Mouse (Mus musculus) cerebellum, adult 11-12 months (tissue): ENCODE results near the gene Crebrf.
A peak's percentile ranks its signal among the peaks of the same experiment; 100 is the strongest.

Experiments
- DNase-seq: peaks from one replicate; pipeline ENCODE4 v3.0.0; 2022

The Crebrf gene

DNA sequence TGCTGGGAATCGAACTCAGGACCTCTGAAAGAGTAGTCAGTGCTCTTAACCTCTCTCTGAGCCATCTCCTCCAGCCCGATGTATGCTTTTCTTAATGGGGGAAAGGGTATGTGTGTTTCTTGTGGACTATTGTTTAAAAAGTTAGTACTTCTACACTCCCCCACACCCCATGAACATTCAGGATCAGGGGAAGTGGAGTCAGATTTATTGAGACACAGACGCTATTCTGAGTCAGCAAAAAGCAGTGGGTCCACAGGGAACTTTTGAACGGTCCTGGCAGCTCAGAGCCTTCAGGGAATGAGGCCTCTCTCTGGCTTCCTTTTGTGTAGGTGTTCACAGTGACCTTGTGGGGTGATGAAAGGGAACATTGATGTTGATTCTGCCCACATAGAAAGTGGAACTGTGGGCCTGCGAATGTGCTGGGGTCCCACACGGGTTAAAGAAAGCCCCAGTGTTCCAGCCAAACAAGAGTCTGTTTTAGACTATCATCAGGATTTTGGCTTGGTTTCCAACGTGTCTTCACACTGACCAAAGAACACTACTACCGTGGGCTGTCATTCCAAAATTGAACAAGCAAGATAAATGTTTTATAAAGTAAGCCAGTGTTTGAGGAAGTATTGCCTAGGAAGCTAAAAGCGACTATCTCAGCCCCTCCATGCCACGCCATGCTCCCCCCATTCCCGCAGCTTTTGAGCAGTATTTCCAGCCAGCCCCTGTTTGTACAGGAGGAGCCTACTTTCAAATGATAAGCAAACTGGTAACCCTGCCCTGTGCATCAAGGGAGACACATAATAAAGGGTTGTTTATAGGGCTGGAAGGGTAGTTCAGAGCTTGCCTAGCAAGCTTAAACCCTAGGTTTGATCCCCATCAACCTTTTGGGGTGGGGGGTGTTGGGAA, 9.7 kb upstream of the Crebrf start:
- DNase-seq: no peak

DNA sequence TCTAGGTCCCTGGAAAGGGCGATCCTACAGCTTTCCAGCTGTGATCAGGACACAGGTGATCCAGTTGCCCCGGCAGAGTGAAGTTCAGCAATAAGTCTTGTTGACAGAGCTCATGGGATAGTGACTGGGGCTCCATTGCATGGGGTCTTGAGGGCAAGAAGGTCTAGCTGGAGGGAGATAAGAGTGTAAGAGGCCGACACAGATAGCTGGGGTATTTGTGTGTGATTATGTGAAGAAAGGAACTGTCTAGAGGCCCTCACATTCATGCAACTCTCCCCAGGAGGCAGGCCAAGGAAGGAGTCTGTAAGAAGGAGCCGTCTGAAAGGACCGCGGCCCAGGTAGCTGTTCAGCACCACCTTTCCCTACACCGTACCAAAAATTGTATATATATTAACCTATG, 8.4 kb upstream of the Crebrf start:
- no peak for DNase-seq

DNA sequence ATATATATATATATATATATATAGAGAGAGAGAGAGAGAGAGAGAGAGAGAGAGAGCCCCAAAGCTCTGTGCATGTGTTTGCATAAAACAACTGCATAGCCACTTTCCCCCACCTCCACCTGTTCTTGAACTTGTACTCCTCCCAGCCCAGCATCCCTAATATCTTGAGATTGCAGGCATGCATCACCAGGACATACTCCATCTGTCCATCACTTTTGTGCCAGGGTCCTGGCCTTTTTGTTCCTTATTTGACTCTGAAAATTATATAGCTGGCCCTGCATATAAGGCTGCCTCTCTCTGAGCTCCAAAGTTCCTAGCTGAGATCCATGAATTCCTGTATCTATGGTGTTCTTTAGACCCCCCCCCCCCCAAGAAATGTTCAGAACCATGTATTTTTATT, 7.0 kb upstream of the Crebrf start:
- peak; percentile 65 for DNase-seq

GRCm38 (mm10) chr17:26708993-26709590, 6.4 kb upstream of the Crebrf start:
- DNase-seq: no peak

GRCm38 (mm10) chr17:26710049-26710448, 5.4 kb upstream of the Crebrf start:
- no peak for DNase-seq

DNA sequence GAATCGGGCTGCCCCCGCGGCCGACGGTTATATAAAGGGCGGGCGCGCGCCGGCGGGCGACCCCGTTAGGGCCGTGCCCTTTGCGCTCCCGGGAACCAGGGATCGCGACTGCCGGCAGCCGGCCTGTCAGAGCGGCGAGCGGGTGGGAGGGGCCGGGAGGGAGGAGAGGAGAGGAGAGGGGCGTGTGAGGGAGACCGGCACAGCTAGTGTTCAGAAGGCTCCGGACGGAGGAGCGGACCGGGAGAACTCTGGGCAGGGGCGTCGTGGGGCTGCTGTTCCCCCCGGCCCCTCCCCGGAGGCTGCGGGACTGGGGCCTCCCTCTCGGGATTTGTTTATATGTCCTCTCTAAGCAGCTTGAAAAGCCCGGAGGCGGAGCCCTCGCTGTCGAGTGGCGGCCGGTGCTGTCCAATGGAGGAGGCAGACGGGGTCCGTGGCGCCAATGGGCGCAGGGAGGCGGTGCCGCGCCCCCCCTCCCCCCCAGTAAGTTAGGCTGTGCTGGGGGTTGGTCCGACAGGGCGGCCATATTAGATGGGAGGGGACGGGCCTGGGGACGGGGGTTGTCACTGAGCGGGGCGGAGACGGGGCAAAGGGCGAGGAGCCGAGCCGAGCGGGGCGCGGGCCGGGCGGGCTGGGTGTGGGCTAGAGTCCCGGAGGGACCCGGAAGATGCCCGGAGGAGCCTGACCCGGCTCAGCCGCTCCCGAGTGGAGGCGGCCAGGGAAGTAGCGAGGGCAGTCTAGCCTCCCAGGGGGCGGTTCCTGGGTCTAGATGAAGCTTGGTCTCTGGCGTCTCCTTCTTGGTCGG, 667 bp downstream of the Crebrf start:
- peak; percentile 95 for DNase-seq

- DNase-seq: no peak
Measured at GRCm38 (mm10) chr17:26717868-26718267, 2.4 kb downstream of the Crebrf start.

DNA sequence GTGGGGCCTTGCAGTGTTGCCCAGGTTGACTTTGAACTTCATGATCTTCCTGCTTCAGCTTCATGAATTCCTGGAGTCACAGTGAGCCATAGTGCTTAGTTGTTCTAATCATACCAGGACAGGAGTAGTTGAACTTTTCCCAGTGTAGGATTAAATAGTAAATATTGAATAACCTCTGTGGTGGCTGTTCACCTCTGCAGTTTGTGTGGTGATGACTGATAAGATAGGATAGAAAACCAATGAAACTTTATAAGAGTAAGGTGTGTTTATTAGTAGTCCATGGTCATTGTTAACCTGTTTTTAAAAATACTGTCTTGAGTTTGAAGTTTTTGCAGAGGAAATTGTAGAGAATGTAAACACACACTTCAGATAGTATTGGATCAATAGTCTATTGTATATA, 4.0 kb downstream of the Crebrf start:
- no peak for DNase-seq

- no peak for DNase-seq
Measured at GRCm38 (mm10) chr17:26721802-26722201, 6.4 kb downstream of the Crebrf start.

- DNase-seq: no peak
Measured at GRCm38 (mm10) chr17:26724790-26725189, 9.3 kb downstream of the Crebrf start.

DNA sequence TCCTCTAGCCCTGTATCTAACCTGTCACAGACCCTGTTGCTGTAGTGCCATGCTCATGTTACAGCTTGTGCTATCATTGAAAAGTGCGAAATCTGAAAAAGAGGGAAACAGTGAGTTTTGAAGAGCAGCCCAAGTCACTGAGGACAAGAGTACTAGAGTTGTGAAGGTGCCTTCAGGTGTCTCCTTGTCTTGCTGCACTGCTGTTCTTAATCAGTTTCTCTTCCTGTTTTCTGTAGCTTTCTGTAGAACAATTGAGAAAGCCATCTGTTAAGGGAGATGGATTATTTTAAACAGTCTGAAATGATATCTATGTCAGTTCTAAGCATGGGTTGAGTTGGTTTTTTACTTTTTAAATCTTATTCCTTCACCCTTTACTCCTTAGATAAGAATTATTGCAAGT, 11.2 kb downstream of the Crebrf start:
- no peak for DNase-seq

GRCm38 (mm10) chr17:26727110-26727755, 11.8 kb downstream of the Crebrf start:
- no peak for DNase-seq

- no peak for DNase-seq
Measured at GRCm38 (mm10) chr17:26742581-26742980, 27.1 kb downstream of the Crebrf start.

DNA sequence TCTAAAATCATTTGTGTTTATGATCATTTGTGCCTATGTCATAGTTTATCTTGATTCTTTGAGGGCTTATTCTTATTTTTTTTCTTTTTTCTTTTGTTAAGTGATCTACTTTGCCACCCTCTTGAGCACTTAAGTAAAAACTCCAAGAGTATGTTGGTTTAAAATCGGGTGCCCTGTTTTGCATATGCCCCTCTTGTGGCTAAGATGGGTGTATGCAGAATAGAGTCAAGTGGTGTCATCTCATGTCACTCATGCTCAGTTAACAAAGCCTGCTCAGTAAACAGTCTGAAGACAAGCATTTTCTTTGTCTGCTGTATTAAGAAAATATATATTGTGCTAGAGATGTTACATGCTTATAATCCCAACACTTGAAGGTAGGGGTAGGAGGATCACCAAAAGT, 27.8 kb downstream of the Crebrf start:
- DNase-seq: no peak

GRCm38 (mm10) chr17:26749975-26750374, 34.5 kb downstream of the Crebrf start:
- DNase-seq: no peak

GRCm38 (mm10) chr17:26752297-26752696, 36.8 kb downstream of the Crebrf start:
- DNase-seq: no peak

DNA sequence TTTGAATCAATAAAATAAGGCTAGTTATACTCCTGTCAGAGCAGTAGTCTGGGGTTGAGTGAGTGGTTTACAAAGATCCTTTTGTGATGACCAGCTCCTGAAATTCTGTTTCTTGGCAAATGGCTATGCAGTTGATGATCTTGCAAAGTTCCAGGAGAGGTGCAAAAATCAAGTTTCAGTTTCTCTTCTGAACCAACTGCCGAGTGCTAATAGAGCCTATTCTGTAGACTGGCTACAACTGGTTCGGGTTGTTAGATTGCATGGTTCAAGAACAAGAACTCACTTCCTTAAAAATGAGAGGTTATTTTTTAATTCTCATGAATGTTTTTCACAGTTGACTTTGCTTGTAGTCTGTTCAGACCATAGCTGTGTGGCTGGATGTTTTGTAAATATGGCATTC, 38.0 kb downstream of the Crebrf start:
- no peak for DNase-seq

- no peak for DNase-seq
Measured at GRCm38 (mm10) chr17:26767100-26767753, 51.8 kb downstream of the Crebrf start.

DNA sequence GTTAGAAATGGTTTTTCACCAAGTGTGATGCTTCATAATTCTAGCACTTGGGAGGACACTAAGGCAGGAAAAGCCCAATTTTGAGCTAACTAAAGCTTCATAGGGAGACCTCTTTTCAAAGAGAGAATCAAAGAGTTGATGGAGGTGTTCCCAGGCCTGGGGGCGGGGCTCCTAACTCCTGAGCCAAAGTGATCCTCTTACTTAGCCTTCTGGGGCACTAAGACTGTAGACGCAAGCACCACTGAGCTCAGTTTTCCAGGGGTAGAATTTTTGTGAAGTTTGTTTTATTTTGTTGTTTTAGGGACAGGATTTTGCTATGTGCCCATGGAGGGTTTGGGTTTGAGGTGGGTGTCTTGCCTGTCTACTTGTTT, 52.3 kb downstream of the Crebrf start:
- no peak for DNase-seq

DNA sequence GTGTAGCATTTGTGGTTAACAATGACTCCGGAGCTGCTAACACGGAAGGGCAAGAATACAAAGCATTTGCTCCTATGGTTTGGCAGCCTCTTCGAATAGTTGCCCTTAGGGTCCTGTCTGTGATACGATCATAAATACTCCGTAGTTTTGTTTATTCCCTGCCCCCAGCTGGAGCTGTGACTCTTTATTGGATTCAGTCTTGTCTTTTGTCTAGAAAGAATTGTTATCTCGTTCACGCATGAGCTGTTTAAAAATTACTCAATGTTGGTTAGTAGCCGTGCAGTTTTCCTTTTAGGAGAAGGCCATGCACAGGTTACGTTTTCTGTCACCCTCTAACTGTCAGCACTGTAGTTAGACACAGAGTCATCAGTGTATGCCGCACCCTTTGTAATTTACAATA, 60.8 kb downstream of the Crebrf start:
- DNase-seq: no peak

DNA sequence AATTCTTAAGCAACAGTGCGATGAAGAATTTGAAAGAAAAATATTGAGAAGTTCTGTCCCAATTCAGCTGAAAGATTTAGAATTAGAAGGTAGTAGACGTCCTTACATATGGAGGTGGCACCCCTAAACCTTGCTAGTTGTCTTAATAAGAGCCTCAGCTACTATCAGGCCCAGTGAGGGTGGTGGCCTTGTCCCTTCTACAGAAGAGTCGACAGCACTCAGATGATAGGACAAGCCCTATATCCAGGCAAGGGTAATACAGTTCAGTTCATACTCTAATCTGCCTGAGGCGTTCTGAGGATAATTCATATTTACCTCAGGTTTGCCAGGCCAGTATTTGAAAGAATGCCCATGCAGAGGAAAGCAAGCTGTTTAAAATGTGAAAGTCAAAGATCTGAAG, 62.6 kb downstream of the Crebrf start:
- DNase-seq: no peak

DNA sequence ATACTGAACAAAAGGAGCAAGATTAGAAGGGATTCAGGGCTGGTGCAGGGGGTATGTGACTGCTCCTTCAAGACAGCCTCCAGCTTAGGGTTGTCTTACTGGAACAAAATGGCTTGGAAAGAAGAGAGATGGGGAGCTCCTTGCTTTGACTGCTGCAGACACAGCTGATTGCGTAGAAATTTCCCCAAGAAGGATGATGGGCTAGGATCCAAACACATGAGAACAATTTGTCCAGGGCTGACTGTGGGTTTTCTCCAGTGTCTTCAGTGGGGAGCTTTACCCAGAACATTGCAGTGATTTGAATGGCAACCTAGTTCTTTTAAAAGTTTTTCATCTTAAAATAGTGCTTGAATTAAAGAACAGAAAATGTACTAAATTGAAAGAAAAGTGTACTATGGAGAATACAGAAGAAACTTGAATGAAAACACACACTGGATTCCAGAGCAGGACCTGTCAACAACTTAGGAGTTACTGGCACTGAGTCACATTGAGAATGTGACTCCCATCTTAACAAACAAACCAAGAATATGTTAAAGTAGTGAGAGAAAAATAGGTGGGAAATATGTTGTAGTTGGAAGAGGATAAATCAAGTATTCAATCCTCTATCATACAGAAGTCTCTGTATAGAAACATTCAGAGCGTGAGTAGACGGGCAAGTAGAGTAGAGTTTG, 63.1 kb downstream of the Crebrf start:
- DNase-seq: no peak
